Mouse (Mus musculus) kidney, embryonic 14.5 days (tissue): ENCODE measurements around the gene Supt6. TPM values are rescaled to one million over a fixed set of nuclear protein-coding genes. Genes with fewer than 3 reads are reported as not detected.
"Not testable (repeated sequence)": the region's sequence is repeated elsewhere in the genome, so short reads cannot be mapped to it uniquely, and the experiment has no call there.

ENCODE experiments used
- ATAC-seq: fragments of 200-750 bp; cut with Nextera tagmentation; 2 replicates; pipeline ENCODE4 v1.8.0; 2017; ENCODE audit warnings: moderate number of reproducible peaks, mild to moderate bottlenecking, moderate TSS enrichment, moderate library complexity; ENCODE audit not compliant: low FRiP score, low TSS enrichment
- H3K27ac ChIP-seq: fragments of 300-500 bp; sonication (generic); 2 replicates; pipeline ENCODE4 v1.5.1; 2014; ENCODE audit warnings: low read depth, mild to moderate bottlenecking, low read length, moderate library complexity, mixed read lengths
- H3K27me3 ChIP-seq: fragments of 300-500 bp; sonication (generic); 2 replicates; pipeline ENCODE4 v1.6.1; 2014; ENCODE audit warnings: mild to moderate bottlenecking, low read length; ENCODE audit not compliant: control insufficient read depth, insufficient read depth
- H3K36me3 ChIP-seq: fragments of 300-500 bp; sonication (generic); 2 replicates; pipeline ENCODE4 v1.6.1; 2014; ENCODE audit warnings: low read length, mixed read lengths; ENCODE audit not compliant: control insufficient read depth, insufficient read depth
- H3K4me1 ChIP-seq: fragments of 300-500 bp; sonication (generic); 2 replicates; pipeline ENCODE4 v1.6.1; 2014; ENCODE audit warnings: low read length, mixed read lengths; ENCODE audit not compliant: control insufficient read depth, insufficient read depth
- H3K4me2 ChIP-seq: fragments of 300-500 bp; sonication (generic); replicated peaks from 2 replicates; pipeline ENCODE4 v1.6.1; 2014; ENCODE audit warnings: low read depth, mild to moderate bottlenecking, low read length
- H3K4me3 ChIP-seq: fragments of 300-500 bp; sonication (generic); 2 replicates; pipeline ENCODE4 v1.5.1; 2014; ENCODE audit warnings: mild to moderate bottlenecking, low read length
- H3K9ac ChIP-seq: fragments of 300-500 bp; sonication (generic); 2 replicates; pipeline ENCODE4 v1.6.1; 2014; ENCODE audit warnings: low read depth, mild to moderate bottlenecking, low read length, moderate library complexity
- H3K9me3 ChIP-seq: fragments of 300-500 bp; sonication (generic); 2 replicates; pipeline ENCODE4 v1.6.1; 2016; ENCODE audit warnings: low read length; ENCODE audit not compliant: control insufficient read depth
- WGBS: fragments of 180-500 bp; shearing (Covaris S2); extraction: QIAGEN DNeasy Blood & Tissue Kit; methylation state at CpG from one replicate; pipeline ENCODE4 v1.1.7; 2014; 5-methylcytosine and 5-hydroxymethylcytosine counted together
- polyA plus RNA-seq: library from polyadenylated mRNA; unstranded; fragments of >200 nt; fragmentation: Nextera tagmentation; extraction: Ambion mirVana; gene quantifications from 2 replicates; pipeline ENCODE4 v1.2.1, GENCODE M21; 2014

Gene Supt6
- polyA plus RNA-seq, result 13.5 and 26.0 TPM in 2 replicates

DNA sequence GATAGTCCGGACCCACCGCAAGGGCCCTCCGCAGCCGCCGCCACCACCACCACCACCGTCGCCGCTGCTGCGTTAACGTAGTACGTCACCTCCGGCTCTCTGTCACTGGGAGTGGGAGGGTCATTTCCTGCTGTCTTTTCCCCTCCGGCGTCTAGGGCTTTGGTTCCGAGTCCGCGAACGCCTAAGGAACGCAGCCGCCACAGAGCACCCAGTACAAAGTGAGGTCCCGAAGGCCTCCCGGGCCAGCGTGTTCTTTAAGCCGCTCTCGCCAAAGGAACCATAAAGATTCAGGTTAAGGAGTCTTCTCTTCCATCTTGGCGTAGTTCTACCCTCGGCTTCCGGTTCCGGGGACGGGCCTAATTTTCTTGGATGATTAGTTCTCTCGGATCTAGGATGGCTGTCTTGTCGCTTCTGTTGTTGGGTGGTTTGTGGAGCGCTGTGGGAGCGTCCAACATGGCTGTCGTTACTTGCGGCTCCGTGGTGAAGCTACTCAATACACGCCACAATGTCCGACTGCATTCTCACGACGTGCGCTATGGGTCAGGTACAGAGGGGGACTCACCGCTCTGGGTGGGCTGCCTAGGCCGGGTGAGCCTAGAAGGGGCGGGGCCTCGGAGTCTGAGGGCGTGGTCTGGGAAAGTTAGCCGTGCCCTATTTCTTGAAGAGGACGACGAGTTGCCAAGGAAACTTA, at the start of gene Supt6, which contains the start of gene Sdf2:
Supt6 (minus strand) TSS at position 361 of the 691 bp plus-strand sequence.
Sdf2 (plus strand) TSS at position 120 of the 691 bp plus-strand sequence.
- peak; percentile 93 for ATAC-seq
- WGBS, result under 1% methylated on average over 50 of the region's 50 CpGs
- Histone ChIP-seq H3K9ac (peak within 1 kb of the TSS; percentile 88), H3K4me1 (peaks cover 21% of the 10 kb centered on the region), H3K4me3 (peak within 1 kb of the TSS; percentile 87), H3K4me2 (peak within 1 kb of the TSS; percentile 50), H3K36me3 (peaks cover 13% of the 10 kb centered on the region), H3K27ac (peak within 1 kb of the TSS; percentile 91), H3K27me3 (no peaks in the 10 kb centered on the region), H3K9me3 (no peaks in the 10 kb centered on the region)

DNA sequence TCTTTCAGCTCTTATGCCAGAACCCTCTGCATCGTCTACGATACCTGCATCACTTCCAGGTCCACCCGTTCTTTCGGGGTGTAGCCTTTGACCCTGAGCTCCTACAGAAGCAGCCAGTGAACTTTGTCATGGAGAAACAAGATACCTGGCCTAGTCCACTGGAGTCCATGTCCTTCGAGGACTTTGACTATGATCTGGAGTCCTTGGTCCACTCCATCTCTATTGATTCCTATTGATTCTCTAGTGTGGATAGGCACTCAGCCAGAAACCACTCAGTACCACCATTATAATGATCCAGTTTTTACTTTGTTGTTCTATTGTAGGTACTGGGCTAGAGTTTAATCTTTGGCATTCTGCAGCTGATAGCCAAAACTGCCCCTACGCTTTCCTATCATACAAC, 48.8 kb upstream of the Supt6 start:
- Histone ChIP-seq H3K36me3 (peaks cover 22% of the 10 kb centered on the region), H3K27ac (no peak overlapping the region), H3K9ac (no peak overlapping the region), H3K4me1 (no peaks in the 10 kb centered on the region), H3K4me2 (no peak overlapping the region), H3K27me3 (no peaks in the 10 kb centered on the region), H3K4me3 (no peak overlapping the region), H3K9me3 (no peaks in the 10 kb centered on the region)
- no peak for ATAC-seq
- WGBS, result 93% methylated on average over 6 of the region's 6 CpGs

DNA sequence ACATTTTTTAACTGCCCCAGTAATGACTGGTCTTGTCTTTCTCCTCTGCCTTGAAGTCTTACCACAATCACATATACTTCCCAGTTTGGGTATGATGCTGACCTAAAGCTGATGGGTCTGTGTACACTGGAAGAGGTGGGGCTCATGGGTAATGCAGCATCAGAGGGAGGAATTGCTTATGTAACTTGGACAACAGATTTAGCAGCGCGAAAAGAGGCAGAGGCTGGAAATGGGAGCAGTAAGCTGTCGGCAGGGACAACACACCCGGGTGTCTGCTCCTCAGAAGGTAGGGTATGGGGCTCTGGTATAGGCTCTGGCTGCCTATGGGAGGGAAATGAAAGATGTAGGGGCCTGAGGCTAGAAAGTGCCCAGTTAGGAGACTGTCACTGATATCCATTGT, 44.9 kb upstream of the Supt6 start, which contains the start of gene BC030499:
BC030499 (plus strand) TSS at position 188 of the 400 bp plus-strand sequence.
- Histone ChIP-seq H3K4me3 (no peak within 1 kb of the TSS), H3K4me1 (no peaks in the 10 kb centered on the region), H3K9ac (no peak within 1 kb of the TSS), H3K36me3 (peaks cover 57% of the 10 kb centered on the region), H3K9me3 (no peaks in the 10 kb centered on the region), H3K27ac (no peak within 1 kb of the TSS), H3K4me2 (no peak within 1 kb of the TSS), H3K27me3 (no peaks in the 10 kb centered on the region)
- no peak for ATAC-seq
- 96% methylated on average over 4 of the region's 4 CpGs for WGBS

DNA sequence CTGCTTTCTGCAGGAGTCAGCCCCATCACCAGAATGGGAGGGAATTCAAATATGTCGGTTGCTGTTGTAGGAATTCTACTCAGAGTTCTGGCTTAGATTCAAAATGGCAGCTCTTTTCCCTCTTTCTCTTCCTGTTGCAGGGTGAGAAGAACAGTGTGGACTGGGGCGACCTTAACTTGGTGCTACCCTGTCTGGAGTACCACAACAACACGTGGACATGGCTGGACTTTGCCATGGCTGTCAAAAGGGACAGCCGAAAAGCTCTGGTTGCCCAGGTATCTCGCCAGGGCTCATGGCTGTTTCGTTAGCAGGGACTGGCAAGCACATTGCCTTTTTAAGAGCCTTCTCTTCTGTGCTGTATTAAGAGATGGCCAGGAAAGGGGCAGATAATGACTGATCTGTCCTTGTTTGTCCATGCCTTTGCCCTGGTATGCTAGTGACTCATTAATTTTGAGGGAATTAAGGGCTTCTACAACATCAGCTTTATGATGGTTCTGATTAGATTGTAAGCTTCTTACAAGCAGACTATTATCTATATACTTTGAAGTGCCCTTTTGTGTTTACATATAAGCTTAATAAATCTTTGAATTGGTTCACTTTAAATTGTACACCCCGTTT, 43.5 kb upstream of the Supt6 start:
- no peak for ATAC-seq
- Histone ChIP-seq H3K27ac (no peak overlapping the region), H3K4me3 (no peak overlapping the region), H3K4me2 (no peak overlapping the region), H3K27me3 (no peaks in the 10 kb centered on the region), H3K9ac (no peak overlapping the region), H3K36me3 (peaks cover 71% of the 10 kb centered on the region), H3K9me3 (no peaks in the 10 kb centered on the region), H3K4me1 (no peaks in the 10 kb centered on the region)
- 92% methylated on average over 7 of the region's 7 CpGs for WGBS

DNA sequence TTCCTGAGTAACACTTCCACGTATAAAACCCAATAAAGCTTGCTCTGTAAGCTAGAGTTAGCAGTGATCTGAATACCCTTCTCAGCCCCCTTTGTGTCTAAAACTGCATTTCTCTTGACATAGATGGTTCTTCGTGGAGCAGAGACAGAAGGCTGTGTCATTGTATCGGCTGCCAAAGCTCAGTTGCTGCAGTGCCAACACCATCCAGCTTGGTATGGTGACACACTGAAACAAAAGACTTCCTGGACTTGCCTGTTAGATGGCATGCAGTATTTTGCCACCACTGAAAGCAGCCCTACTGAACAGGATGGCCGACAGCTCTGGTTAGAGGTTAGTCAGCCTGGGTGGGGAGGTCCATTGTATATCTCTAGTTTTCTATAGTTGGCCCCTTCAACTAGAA, 33.8 kb upstream of the Supt6 start:
- Histone ChIP-seq H3K27me3 (no peaks in the 10 kb centered on the region), H3K9me3 (no peaks in the 10 kb centered on the region), H3K4me3 (no peak overlapping the region), H3K27ac (no peak overlapping the region), H3K9ac (no peak overlapping the region), H3K36me3 (peaks cover 96% of the 10 kb centered on the region), H3K4me2 (no peak overlapping the region), H3K4me1 (no peaks in the 10 kb centered on the region)
- 94% methylated on average over 4 of the region's 4 CpGs for WGBS
- ATAC-seq, result no peak

DNA sequence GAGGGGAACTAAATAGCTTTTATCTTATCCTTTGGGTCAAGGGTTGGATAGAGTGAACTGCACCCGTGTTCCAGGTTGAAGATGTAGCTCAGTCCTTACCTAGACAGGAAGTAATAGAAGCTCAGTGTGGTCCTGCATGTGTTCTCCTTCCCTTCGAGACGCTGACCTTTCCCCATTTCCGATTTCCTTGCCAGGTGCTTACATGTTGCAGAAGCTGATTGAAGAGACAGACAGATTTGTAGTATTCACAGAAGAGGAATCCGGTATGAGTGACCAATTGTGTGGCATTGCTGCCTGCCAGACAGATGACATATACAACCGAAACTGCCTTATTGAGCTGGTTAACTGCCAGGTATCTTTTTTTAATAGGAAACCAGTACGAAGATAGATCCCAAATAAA, 33.1 kb upstream of the Supt6 start:
- H3K4me3 ChIP-seq, result no peak overlapping the region

DNA sequence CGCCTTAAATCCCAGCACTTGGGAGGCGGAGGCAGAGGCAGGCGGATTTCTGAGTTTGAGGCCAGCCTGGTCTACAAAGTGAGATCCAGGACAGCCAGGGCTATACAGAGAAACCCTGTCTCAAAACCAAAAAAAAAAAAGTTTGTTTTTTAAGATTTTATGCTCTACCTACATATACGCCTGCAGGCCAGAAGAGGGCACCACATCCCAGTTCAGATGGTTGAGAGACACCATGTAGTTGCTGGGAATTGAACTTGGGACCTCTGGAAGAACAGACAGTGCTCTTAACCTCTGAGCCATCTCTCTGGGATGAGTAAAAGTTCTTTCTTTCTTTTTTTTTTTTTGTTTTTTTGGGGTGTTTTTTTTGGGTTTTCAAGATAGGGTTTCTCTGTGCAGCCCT, 30.4 kb upstream of the Supt6 start:
- not testable (repeated sequence) for ATAC-seq, H3K4me1 ChIP-seq, H3K4me2 ChIP-seq, H3K9ac ChIP-seq, H3K9me3 ChIP-seq, H3K4me3 ChIP-seq, H3K27ac ChIP-seq, H3K27me3 ChIP-seq
- peaks cover 97% of the 10 kb centered on the region for H3K36me3 ChIP-seq
- 98% methylated on average over 4 of the region's 4 CpGs for WGBS

More for the DNA sequence above, 33.1 kb upstream of the Supt6 start:
- Histone ChIP-seq H3K9me3 (no peaks in the 10 kb centered on the region), H3K27ac (no peak overlapping the region), H3K4me1 (no peaks in the 10 kb centered on the region), H3K36me3 (peaks cover 96% of the 10 kb centered on the region), H3K4me2 (no peak overlapping the region), H3K9ac (no peak overlapping the region), H3K27me3 (no peaks in the 10 kb centered on the region)
- no peak for ATAC-seq
- WGBS, result 87% methylated on average over 7 of the region's 7 CpGs

DNA sequence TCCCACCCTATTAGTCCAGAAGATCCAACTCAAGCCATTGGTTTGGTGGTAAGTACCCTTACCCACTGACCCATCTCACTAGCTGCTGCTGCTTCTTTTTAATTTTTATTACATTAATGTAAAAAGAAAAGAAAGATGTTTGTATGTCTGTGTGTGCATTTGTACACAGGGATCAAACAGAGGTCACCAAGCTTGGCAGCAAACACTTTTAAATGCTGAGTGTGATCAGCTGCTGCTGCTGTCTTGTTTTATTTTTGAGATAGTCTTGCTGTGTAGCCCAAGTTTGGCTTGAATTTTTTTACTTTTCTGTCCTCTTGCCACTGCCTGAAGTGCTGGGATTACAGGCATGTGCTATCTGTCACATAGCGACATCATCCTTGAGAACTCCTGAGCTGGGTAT, 29.8 kb upstream of the Supt6 start:
- WGBS, result 100% methylated on average over 1 of the region's 1 CpGs
- H3K4me3 ChIP-seq, result no peak overlapping the region
- ATAC-seq, result no peak

DNA sequence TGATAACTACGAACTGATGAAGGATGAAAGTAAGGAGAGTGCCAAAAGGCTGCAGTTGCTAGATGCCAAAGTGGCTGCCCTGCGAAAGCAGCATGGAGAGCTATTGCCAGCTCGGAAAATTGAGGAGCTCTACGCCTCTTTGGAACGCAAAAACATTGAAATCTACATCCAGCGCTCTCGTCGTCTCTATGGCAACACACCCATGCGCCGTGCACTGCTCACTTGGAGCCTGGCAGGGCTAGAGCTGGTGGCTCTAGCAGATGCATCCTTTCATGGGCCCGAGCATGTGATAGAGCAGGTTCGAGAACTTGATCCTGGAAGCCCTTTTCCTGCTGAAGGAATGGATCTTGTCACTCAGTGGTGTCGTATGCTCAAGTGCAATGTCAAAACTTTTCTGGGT, 26.2 kb upstream of the Supt6 start:
- Histone ChIP-seq H3K4me3 (no peak overlapping the region), H3K4me1 (no peaks in the 10 kb centered on the region), H3K36me3 (peaks cover 96% of the 10 kb centered on the region), H3K27me3 (no peaks in the 10 kb centered on the region), H3K4me2 (no peak overlapping the region), H3K9ac (no peak overlapping the region), H3K27ac (no peak overlapping the region), H3K9me3 (no peaks in the 10 kb centered on the region)
- 89% methylated on average over 13 of the region's 13 CpGs for WGBS
- ATAC-seq, result no peak

More for the DNA sequence above, 29.8 kb upstream of the Supt6 start:
- peaks cover 96% of the 10 kb centered on the region for H3K36me3 ChIP-seq
- no peak overlapping the region for H3K4me2 ChIP-seq
- no peaks in the 10 kb centered on the region for H3K9me3 ChIP-seq
- no peak overlapping the region for H3K9ac ChIP-seq
- no peak overlapping the region for H3K27ac ChIP-seq
- no peaks in the 10 kb centered on the region for H3K27me3 ChIP-seq
- H3K4me1 ChIP-seq, result no peaks in the 10 kb centered on the region
